Mouse (Mus musculus) kidney, adult 8-10 months (tissue): ENCODE data around the gene Gm45785.

Experiments used
- DNase-seq, 2 experiments: peaks; one replicate each; pipeline ENCODE4 v3.0.0; 2022

Gene Gm45785

DNA sequence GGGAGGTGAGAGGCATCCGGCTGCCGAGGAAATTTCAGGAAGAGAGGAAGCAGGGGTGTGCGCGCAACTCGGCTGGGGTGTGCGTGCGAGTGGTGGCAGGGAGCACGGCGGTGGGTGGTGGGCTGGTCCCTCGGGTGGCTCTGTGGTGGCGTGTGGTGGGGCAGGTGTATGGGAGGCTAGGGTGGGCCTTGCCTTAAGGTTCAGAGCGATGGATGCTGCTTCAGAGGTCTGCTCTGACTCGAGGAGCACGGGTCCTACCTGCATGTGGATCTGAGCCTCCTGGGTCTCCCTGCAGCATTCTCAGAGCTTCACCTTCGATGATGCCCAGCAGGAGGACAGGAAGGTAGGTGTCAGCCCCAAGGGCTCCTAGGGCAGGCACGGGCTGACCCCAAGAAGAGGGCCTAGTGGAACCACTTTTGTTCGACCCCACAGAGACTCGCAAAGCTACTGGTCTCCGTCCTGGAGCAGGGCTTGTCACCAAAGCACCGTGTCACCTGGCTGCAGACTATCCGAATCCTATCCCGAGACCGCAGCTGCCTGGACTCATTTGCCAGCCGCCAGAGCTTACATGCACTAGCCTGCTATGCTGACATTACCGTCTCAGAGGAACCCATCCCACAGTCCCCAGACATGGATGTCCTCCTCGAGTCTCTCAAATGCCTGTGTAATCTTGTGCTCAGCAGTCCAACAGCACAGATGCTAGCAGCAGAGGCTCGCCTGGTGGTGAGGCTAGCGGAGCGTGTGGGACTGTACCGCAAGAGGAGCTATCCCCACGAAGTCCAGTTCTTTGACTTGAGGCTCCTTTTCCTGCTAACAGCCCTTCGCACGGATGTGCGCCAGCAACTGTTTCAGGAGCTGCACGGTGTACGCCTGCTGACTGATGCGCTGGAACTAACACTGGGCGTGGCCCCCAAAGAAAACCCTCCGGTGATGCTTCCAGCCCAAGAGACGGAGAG is 1.7 kb upstream of the Gm45785 start, which contains the start of gene Bet1l:
Gene Bet1l (minus strand): TSS at position 28 of the 956 bp plus-strand sequence.
- no peak for DNase-seq

DNA sequence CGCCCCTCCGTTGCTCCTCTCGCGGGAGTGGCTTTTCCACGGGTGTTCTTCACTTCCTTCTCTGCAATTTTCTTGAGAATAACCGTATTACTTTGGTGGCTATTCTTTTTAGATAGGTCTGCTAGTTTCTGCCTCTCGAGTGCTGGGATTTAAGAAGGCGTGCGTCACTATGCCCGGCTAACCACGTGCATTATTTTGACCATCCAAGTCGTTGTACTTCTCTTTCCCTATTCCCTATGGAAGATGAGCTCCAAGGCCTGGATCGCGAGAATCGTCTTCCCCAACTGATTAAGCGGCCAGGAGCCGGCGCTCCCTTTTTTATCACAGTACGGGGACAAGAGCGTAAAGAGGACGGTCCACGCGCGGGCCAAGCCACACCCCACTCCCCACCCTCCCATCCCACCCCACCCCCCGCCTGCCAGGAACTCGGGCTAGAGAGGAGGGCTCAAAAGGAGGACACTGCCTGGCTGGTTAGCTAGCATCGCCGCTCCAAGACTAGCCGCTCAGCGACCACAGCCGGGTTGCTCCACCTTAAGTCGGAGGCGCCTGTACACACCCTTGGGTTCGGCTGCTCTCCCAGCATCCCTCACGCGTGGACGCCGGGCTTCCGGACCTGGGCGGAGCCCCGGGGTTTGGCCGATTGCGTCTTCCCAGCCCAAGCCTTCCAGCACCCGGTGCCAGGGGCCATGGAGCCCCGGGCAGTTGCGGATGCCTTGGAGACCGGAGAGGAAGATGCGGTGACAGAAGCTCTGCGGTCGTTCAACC is 836 bp upstream of the Gm45785 start, which contains the start of gene Ric8a:
Gene Ric8a (plus strand): TSS at position 173 of the 765 bp plus-strand sequence.
- DNase-seq = peak; percentile 89 to 90

DNA sequence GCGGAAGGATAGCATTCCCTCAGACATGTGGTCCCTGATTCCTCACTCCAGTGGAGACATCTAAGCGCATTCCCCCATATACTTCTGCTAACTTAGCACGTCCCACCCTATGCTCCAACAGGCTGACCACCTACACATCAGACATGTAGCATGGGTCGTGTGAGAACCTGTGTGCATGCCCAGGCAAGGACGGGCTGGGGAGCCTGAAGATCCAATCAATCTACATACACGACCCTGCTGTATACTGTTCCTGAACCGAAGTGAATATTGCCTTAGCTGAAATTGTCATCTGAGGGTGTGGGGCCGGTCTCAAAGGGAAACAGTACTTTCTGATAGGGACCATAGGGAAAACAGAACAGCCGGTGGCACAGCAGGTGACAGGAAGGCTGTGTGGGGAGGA is 950 bp downstream of the Gm45785 start:
- DNase-seq = no peak

DNA sequence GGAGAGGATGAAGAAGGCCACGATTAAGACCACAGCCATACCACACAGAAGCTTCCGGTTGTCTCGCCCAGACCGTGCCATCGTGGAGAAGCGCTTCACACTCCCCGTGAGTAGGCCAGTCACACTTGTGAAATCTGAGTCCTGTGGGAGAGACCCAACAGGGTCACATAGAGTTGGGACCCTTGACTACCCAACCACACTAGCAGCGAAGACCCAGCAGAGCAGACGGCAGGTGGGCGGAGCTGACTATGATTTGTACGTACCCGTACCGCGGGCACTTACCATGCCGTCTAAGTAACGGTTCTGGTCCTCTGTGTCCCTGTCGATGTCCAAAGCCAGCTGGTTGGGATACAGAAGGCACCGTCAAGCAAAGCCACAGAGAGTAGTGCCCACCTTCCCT is 1.6 kb downstream of the Gm45785 start:
- DNase-seq = no peak

DNA sequence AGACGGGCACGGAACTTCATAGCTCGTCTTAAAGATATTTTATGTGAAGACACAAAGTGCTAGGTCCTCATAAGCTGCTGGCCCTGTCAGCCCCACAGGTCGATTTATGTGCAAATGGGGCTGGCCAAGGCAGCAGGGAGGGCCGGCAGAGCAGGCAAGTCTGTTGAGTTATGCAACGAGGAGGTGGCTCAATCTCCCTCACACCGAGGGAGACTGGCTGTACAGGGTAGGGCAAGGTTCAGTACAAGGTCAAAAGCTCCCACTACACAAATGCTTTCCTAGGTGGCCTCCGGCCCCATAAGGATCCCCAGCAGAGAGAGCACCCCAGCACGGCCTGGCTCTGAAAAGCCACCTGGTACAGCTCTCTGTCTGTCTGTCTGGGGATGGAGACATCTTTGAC is 2.7 kb downstream of the Gm45785 start:
- DNase-seq = peak; percentile 54 to 75

DNA sequence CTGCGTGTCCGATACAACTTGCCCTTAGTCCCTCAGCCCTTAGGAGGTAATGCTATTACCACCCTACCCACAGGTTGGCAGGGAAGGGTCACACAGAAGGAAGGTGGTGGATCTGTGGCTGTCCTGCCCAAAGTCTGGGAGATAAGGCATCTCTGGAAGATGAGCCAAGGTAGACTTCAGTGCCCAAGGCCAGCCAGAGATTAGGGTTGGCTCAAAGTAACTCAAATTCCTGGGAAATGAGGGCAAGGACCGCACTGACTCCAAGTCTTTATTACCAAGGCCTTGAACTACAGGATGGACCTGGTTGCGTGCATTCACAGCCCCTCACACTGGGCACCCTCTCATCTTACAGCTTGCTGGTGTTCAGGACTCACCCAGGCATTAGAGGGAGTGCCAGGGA is 4.2 kb downstream of the Gm45785 start:
- DNase-seq = no peak

DNA sequence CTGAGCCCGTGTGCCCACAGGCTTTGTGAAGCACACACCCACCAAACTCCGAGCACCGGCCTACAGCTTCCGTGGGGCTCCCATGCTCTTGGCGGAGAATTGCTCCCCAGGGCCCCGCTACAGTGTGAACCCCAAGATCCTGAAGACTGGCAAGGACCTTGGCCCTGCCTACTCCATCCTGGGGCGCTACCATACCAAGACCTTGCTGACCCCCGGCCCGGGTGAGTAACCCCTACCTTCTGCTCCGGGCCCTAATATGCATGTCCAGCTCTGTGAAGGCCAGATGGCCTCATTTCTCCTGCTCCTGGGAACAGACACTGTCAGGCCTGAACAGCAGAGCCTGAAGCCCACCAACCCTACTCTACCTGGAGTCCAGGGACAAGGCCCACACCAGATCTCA is 7.5 kb downstream of the Gm45785 start:
- no peak for DNase-seq

DNA sequence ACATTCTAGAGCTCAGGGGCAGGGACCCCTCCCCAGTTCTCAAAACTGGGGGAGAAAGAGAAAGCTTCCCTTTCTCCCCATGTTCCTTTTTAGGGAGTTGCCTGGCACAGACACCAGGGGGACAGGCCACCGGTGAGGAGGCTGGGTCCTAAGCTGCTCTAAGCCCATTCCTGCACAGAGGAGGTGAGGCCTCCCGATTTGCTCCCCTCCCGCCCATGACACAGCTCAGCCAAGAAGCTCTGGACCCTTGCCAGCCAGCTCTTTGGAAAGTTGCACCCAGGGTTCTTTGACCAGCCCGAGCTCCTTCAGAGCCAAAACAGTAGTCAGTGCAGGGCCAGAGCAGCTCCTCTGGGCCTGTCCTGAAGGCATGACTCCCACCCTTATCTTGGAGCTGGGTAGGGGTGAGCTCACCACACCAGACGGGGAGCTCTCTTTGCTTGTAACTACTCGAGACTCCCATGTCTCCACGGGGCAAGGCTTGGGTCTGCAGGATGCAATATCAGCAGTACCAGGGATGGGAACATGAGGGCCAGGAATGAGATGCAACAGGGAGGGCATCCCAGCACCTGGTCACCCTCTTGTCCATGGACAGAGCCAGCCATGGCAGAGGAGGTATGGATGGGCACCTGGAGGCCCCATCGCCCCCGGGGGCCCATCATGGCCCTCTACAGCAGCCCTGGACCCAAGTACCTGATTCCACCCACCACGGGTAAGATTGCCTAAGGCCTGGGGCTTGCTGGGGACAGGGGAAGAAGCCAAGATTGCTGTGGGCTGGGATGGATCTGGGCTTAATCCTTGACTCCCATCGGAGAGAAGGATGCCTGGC is 8.2 kb downstream of the Gm45785 start, which contains the start of gene Odf3:
Gene Odf3 (plus strand): TSS at position 51 of the 826 bp plus-strand sequence.
- DNase-seq = peak; percentile 64 to 68

DNA sequence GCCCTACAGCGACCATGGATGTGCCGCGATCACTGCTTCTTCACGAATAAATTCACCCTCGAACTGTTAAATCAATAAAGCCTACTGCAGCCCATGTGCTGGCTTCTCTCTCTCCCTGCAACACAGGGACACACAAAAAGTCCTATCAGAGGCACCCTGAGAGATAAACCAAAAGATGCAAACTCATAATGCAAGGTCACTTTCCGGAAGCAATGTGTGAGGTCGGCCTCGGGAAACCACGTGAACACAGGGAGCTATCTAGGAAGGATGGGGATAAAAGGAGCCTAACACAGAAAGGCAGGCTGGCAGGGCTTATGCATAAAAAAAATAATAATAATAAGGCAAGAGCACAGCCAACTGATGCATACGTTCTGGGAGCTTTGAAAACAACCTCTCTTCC is 9.5 kb downstream of the Gm45785 start:
- DNase-seq = no peak

DNA sequence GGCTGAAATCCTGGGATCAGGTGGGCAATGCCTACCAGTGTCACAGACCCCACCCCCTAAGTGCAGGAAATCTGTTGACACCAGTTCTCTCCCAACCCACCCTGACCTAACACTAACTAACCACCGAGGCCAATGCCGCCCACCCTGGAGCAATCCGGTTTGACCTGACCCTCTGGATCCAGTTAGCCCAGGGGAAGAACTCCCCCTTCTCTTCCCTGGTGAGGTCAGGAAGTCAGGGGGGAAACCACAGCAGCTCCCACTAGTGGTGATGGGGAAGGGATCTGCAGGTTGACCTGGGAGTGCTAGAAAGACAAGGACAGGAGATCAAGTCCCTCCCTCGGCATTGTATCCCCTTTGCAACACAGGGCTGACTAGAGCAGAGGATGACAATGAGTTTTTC is 10.4 kb downstream of the Gm45785 start:
- DNase-seq = no peak

DNA sequence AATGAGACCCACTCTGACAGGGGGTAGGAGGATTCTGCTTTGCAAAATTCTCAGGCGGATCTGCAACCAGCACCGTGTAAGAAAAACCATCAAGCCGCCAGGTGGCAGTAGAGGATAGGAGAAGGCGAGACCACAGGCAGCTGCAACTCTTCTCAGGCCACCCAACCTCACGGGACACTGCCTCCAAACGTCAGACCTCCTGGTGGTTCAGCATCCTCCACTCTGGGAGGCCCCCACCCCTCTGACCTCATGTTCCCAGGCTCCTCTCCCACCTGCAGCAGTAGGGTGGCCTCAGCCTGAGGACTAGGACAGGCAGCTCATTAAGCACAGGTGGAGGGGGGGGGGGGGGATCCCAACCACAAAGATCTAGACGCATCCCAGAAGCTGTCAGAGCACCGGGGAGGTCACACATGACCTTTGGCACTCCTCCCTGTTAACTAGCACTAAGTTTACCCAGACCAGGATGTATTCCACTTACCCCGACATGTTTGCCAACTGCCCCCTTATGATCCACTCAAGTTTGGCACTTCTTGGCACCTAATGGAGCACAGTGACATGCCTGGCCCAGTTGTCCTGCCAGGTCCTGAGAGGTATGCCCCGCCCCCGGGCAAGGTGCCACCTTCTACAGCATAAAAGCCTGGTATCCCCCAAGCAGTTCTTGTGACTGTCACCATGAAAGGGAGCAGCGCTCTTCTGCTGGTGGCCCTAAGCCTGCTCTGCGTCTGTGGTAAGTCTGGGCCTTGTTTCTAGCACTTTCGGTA is 11.0 kb downstream of the Gm45785 start, which contains the start of gene Scgb1c1:
Gene Scgb1c1 (plus strand): TSS at position 643 of the 761 bp plus-strand sequence.
- peak; percentile 77 to 90 for DNase-seq

DNA sequence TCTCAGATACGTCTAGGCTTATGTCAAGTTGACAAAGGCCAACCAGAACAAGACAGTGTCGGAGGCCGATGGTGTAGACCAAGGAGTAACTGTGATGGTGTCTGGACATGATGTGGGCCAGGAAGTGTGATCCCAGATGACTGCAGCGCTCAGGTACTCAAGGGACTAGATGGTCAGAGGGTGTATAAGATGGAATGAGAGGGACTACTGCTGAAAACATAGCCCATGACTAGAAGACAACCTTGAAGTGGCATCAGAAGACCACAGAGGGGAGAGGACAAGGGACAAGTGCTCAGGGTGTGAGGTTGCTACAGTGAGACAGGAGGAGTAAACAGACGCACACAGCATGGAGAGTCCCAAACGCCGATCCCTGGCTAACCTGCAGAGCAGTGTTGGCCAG is 12.3 kb downstream of the Gm45785 start:
- DNase-seq = no peak

DNA sequence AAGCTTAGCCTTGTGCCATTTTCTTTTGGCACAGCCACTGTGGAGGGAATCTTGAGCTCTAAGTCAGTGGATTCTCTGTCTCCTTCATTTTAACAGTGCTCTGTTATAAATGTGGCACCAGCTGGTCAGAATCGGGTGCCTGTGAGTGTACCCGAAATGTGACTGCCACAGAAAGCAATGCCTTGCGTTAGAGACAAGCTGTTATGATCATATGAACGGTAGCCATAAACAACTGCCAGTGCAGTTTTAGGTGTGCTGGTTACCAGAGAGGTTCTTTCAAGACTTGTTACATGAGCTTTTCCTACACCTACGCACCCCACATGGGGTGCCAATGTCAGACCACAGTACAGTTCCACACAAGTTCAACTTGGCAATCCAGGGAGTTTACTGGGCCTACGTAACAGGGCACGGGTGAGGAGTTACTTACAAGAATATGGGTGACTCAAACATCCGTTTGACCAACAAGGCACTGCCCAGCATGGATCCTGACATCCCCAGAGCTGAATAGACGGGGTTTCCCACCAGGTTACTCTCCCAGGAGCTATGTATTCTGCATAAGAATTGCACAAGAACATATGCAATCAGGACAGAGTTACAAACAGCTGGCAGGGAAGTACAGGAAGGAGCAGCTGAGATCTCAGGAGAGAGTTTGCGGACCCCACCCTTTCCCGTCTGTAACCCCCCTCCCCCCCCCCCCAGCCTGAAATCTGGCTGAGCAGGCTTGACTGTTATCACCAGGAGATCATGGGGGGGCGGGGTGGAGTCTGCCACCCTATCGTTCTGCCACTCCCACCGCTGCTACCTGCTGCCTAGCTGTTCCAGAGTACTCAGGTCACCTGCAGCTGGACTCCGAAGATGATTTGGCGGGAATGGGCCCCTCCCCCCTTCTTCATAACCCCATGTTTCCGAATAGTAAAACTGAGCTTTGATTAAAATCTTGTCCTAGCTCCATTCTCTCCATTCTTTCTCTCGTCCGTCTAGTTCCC is 15.1 kb downstream of the Gm45785 start:
- DNase-seq = no peak

DNA sequence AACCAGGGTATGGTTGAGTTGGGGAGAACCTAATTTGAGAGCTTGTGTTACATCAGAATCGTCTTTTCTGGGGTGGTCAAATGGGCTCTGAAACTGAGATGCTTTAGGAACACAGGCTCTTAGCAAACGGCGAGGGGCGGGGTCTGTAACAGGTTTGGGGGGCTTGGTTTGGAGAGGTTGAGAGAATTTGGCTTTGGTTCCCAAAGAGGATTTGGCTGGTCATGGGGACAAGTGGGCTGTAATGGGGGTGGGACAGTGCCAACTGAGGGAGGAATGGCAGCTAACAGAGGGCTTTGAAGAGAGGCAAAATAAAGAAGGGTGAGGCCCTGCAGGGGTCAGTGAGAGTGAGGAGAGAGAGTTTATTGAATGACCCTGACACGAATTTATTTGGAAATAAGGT is 16.6 kb downstream of the Gm45785 start:
- no peak for DNase-seq

DNA sequence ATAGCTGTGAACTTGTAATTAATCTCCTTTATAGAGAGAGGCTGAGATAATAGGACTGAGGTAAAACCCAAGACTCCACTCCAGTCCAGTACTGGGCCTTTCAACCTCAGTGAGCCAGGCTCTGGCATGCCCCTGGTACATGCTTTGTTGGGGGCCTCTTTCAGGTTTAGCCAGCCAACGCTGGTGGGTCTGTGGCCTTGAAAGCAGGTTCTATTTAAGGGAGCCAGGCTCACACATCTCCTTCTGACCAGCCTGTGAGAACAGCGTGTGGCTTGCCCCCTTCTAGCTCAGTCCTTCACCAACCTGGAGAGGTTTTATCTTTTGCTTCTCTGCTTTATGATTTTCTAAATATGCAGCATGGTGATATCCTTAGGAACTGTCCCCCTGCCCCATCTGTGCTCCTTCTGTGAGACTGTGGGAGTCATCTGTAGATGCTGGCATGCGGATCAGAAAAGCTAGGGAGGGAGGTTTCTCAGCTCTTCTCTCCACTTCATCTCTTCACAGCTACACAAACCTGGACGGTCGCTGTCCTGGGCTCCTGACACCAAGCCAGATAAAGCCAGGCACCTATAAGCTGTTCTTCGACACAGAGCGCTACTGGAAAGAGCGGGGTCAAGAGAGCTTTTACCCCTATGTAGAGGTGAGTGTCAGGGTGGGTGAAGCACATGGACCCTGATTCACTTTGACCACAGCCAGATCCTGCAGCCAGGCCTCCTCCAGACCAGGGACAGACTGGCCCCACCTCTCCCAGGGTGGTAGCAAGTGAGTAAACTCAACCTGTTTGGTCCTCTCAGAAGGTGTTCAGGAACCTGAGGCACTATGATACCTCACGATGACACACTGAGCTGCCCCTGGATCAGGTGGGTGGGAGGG is 19.7 kb downstream of the Gm45785 start:
- no peak for DNase-seq

DNA sequence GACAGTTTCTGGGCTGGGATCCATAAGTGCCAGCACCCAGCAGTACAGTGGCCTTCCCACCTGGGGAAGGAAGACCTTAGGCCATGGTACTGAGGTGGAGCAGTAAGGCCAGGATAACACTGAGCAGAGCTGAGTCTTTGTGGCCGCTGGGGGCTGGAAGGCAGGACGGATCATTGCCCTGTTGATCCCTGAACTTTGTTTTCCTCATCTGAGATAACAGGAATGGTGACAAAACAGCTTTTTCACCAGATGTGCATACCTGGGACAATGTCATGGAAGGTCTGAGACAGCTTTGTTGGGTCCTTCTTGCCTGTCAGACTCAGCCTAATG is 20.4 kb downstream of the Gm45785 start:
- DNase-seq = no peak

DNA sequence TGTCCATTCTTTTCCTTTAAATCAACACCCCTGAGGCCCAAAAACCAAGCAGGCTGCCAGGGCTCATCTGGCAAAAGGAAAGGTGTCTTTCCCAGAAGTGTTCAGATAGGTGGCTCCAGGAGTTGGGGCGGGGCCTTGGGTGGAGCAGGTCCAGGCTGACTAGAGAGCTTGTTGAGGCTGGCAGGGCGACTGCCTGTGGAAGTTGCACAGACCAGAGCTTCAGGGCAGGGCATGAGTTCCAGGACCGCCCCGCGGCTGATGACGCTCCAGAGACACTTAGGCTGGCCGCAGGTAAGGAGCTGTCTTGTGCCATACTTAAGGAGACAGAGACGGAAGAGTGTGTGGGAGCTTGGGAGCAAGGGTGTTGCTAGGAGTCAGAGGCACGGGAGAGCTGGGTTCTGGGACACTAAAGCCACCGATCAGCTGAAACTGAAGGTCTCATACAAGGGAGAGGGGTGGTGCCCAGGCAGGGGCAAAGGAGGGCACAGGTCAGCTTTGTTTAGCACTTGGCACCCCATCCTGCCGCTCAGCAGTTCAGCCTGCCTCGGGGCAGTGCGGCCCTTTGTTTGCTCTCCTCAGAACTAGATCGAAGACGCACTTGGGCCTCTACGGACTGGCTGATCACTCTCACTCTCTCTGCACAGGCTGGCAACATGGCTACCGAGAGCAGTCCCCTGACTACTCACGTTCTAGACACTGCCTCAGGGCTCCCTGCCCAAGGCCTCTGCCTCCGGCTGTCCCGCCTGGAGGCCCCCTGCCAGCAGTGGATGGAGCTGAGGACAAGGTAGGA is 21.0 kb downstream of the Gm45785 start, which contains the start of gene Urah:
Gene Urah (plus strand): TSS at position 51 of the 790 bp plus-strand sequence.
- peak in 1 of 2 experiments; percentile 55 for DNase-seq

DNA sequence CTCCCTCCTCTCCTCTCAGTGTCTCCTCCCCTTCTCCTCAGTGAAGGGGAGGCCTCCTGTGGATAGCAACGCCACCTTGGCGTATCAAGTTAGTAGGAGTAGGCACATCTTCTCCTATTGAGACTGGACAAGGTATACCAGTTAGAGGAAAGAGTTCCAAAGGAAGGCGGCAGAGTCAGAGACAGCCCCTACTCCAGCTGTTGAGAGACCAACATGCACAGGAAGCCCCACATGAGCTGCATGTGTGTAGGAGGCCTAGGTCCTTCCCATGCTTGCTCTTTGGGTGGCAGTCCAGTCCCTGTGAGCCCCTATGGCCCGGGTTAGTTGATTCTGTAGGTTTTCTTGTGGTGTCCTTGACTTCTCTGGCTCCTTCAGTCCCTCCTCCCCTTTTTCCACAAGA is 22.8 kb downstream of the Gm45785 start:
- DNase-seq = no peak

DNA sequence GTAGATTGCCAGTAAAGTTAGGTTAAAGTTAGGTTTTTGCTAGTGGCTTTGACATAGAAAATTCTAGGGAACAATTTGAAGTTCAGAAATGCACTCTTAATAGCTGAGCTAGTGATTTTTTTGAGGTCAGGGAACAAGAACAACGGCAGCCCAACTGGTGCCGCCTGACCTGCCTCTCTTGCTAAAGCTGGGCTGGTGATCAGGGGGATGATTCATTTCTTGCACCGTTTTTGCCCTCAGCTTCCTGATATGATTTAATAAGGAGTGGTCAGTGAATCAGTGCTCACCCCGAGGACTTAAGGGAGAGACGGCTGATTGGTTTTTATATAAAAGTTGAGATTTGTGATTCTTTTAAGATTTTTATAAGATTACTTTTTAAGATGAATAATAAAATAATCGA is 24.7 kb downstream of the Gm45785 start:
- DNase-seq = no peak
